Mouse (Mus musculus) olfactory bulb, adult 2 months (tissue): ENCODE results near the gene A630001G21Rik.

ENCODE experiments used
- CTCF ChIP-seq: fragments of 200-500 bp; IDR thresholded peaks from 2 replicates; pipeline ENCODE4 v1.5.1; 2012; ENCODE audit warnings: low read depth, mild to moderate bottlenecking, low read length, moderate library complexity; ENCODE audit not compliant: insufficient read depth
- POLR2A ChIP-seq: fragments of 200-500 bp; IDR thresholded peaks from 2 replicates; pipeline ENCODE4 v1.6.1; 2012; ENCODE audit warnings: mild to moderate bottlenecking, low read depth, low read length, moderate library complexity; ENCODE audit not compliant: insufficient read depth

GRCm38 (mm10) chr1:85703245-85704186 lies 74.9 kb downstream of the A630001G21Rik start:
- TF ChIP-seq POLR2A (no peak), CTCF (no peak)
